1 mouse cellular context compared by ENCODE assay signal in the genomic region with DNA sequence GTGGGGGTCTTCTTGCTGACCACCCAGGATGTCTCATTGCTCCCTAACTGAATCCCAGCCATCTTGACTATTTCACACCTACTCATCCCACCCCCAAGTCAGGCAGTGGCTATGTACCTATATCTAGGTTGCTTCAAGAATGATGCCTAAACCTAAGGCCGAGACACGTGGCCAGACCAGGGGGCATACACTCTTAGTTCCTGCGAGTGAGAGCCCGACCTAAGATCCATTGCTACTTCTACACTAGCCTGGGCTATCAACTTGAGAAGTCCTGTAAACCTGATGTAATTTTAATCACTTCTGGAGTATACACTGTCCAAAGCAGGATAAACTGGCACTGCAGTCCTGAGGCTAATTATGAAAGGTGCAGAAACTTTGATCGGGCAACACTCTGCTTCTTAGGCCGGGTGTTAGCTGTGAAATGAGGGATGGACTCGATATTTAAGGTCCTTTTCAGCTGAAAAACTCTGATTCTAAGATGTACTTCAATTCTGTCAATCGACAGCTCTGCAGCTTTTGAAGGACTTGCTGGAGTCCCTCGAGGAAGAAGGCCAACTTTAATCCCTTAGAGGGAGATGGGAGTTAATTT.
TF ChIP-seq lines count a peak whose summit lies in the region.

No protein-coding gene starts in this region.

TF ChIP-seq in CH12.LX, 34 proteins besides CTCF, POLR2A, EP300 and RAD21:
- no peak for TF ChIP-seq UBTF (IDR thresholded peaks at IDR 0.05; ENCODE audit: low read depth, low read length)
- TF ChIP-seq SIN3A (IDR thresholded peaks at IDR 0.05; ENCODE audit: low read length), result peak; percentile 19; the same call in 1 of the 2 replicates
- peak; percentile 2; the same call in 1 of the 2 replicates for TF ChIP-seq CHD1 (IDR thresholded peaks at IDR 0.05; ENCODE audit: low read depth, low read length)
- TF ChIP-seq MYC (IDR thresholded peaks at IDR 0.05; ENCODE audit: low read depth, low read length), result peak; percentile 80
- no peak for TF ChIP-seq CHD2 (IDR thresholded peaks at IDR 0.05; ENCODE audit: low read length)
- TF ChIP-seq MAX (IDR thresholded peaks at IDR 0.05; ENCODE audit: low read length), result peak; percentile 89
- peak; percentile 30 for TF ChIP-seq USF2 (conservative IDR thresholded peaks at IDR 0.05; ENCODE audit: low read depth, low read length)
- peak; percentile 61 for TF ChIP-seq MXI1 (IDR thresholded peaks at IDR 0.05; ENCODE audit: low read depth, low read length)
